Mouse (Mus musculus): ENCODE results near the gene Vmn1r149.
"Not testable (repeated sequence)": the region's sequence is repeated elsewhere in the genome, so short reads cannot be mapped to it uniquely, and the experiment has no call there.

The Vmn1r149 gene

GRCm38 (mm10) chr7:22438129-22438528 lies at the start of gene Vmn1r149:
Gene Vmn1r149 (minus strand): TSS chr7:22438229.
- not testable (repeated sequence) for DNase-seq (ENCODE audit: low read depth, low spot score)

DNA sequence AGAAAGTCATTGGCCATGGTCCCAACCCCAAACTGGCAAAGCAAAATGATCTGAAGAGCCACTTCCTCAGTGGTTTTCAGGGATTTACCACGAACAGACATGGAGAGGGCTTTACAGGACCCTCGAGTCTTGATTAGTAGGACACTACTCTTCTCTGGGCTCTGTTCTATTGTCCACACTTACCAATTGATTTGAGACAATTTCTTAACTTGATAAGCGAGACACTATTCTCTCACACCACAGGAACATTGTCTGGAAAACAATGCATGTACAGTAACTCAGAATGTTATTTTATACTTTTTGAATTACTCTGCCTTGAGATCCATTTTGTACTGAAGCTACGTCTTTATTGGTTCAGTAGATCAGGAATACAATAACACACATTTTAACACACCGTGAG lies 25.9 kb upstream of the Vmn1r149 start, which contains the start of gene Gm10665:
Gene Gm10665, minus strand, starts transcription at position 101 of the 400 bp plus-strand sequence.
- DNase-seq (ENCODE audit: low read depth, low spot score) = not testable (repeated sequence)

- DNase-seq (ENCODE audit: low read depth, low spot score) = not testable (repeated sequence)
Observed at GRCm38 (mm10) chr7:22413283-22413682, 24.7 kb downstream of the Vmn1r149 start, which contains the start of gene Vmn1r148. Gene Vmn1r148 (plus strand): TSS chr7:22413583.

All from A20 (cell line).